Mouse (Mus musculus) erythroblast, embryonic 14.5 days (primary cell): Measurements from ENCODE around the gene Nfe2.

ENCODE experiments used
- GATA1 ChIP-seq: IDR thresholded peaks from 2 replicates; pipeline ENCODE4 v1.6.1; 2012; ENCODE audit warnings: low read length, inconsistent platforms, mixed read lengths
- TAL1 ChIP-seq: IDR thresholded peaks from 3 replicates; pipeline ENCODE4 v1.6.1; 2012; ENCODE audit warnings: low read length, inconsistent platforms, mixed read lengths

DNA sequence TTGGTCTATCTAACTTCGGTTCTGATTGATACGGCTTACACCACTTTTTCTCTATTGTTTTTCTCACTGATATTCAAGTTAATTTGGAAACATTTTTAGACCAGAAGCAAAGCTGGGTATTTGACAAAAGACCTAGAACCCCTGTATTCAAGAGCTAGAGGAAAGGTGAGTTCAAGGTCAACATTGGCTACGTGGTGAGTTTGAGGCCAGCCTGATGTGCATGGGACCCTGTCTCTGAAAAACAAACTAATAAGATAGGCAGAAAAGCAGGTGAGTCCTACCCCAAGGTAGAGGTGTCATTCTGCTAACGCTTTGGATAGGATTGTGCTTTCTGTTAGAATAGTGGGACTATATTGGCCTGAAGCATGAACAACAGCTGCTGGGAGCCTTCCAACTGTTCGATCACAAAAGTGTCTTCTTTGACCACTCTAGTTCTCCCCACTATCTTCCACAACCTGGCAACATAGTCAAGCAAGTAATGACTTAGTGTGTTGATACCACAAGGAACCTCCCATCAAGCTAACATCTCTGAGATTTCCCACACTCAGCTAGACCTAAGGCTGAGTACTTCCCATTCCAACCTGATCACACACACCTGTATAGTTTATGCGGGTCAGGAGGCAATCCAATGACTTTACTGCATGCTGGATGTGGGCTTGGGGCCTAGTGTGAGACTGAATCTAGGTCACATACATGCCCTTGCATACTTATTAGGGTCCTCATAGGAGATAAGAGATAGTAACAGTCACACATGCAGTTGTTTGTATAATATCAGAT lies 1.8 kb downstream of the Nfe2 start:
- TF ChIP-seq GATA1 (no peak), TAL1 (no peak)
